Mouse (Mus musculus): Measurements from ENCODE around the gene Rasl11a. TPM values are rescaled to one million over a fixed set of nuclear protein-coding genes. Genes with fewer than 3 reads are reported as not detected.
"Not testable (repeated sequence)": the region's sequence is repeated elsewhere in the genome, so short reads cannot be mapped to it uniquely, and the experiment has no call there.

The Rasl11a gene
- polyA plus RNA-seq, 1 experiment: not detected

DNA sequence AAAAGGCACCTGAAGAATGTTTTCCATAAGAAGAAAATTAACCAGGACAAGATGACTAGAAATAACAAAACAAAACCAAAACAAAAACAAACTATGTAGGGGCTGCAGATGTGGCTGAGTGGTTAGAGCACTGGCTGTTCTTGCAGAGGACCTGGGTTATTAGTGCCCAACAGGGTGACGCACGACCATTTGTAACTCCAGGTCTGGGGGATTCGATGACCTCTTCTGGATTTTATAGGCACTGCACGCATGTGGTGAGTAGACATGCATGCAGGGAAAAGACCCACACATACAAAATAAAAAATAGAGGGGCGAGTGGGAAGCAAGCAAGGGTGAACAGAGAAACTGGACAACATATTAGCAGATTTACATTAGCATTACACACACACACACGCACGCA, 38.2 kb downstream of the Rasl11a start:
- TF ChIP-seq POLR2A (IDR thresholded peaks at IDR 0.05; ENCODE audit: borderline replicate concordance, low read depth, low read length): no peak
- no peaks in the 10 kb centered on the region for H3K4me1 ChIP-seq (ENCODE audit: control insufficient read depth, insufficient read depth, low read length)
- no peak overlapping the region for H3K4me3 ChIP-seq (ENCODE audit: insufficient read depth, low read length)
- no peak overlapping the region for H3K27ac ChIP-seq (ENCODE audit: insufficient read depth, low read depth, low read length)

DNA sequence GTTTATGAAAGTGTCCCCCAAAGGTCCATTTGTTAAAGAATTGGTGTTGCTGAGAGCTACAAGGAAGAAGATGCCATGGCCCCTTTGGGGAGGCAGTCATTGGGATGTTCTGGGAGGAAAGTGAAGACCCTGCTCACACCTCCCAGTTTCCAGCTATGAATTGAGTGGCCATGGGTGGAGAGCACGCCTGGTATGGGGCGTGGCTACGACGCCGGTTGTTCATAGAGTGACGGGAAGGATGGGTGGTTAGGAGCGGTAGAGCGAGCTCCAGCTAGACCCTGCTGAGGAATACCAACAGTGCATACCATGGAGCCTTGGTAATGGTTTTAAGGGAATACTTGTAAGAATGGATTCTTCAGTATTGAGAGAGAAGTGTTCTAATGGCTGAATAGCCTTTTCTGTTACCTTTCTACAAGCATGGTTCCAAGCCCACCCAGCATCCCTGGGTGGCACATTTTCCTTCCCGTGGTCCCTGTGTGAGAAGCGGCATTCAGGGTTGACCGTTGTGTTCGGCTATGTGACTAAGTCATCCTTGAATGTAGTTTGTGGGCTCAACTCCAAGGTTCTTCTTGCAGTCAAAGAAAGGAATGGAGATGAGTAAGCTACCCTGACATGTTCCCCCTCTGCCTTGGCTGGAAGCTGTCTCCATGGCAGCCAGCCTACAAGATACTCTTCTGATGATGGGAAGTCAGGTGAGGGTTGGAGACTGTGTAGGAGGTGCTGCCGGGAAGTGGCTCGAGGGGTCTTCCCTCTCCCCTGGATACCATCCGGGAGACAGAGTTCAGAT, 38.8 kb downstream of the Rasl11a start:
- no peaks in the 10 kb centered on the region for H3K4me1 ChIP-seq (ENCODE audit: control insufficient read depth, insufficient read depth, low read length)
- TF ChIP-seq CTCF (IDR thresholded peaks at IDR 0.05; ENCODE audit: low read depth, low read length) (no peak), POLR2A (IDR thresholded peaks at IDR 0.05; ENCODE audit: borderline replicate concordance, low read depth, low read length) (no peak)
- H3K4me3 ChIP-seq (ENCODE audit: insufficient read depth, low read length): no peak overlapping the region
- H3K27ac ChIP-seq (ENCODE audit: insufficient read depth, low read depth, low read length): no peak overlapping the region

DNA sequence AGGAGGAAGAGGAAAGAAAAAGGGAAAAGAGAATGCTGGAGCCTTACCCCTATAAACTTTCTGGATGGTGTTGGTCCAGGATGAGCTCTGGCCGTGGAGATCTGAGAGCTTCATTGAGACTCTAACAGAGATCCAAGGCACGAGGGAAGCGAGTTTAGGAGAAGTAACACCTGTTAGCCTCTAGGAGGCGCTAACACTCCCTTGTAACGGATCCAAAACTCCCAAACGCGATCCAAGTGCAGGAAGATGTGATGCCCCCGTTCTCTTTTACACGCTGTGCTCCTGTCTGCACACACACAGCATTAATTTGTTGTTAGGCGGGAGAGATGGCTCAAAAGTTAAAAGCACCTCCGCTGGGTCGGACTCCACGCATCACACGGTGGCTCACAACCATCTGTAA, 46.3 kb downstream of the Rasl11a start:
- Histone ChIP-seq H3K4me3 (ENCODE audit: insufficient read depth, low read length) (no peak overlapping the region), H3K4me1 (ENCODE audit: control insufficient read depth, insufficient read depth, low read length) (no peaks in the 10 kb centered on the region), H3K27ac (ENCODE audit: insufficient read depth, low read depth, low read length) (no peak overlapping the region)
- TF ChIP-seq POLR2A (IDR thresholded peaks at IDR 0.05; ENCODE audit: borderline replicate concordance, low read depth, low read length): no peak
- TF ChIP-seq CTCF (IDR thresholded peaks at IDR 0.05; ENCODE audit: low read depth, low read length): peak; percentile 85

DNA sequence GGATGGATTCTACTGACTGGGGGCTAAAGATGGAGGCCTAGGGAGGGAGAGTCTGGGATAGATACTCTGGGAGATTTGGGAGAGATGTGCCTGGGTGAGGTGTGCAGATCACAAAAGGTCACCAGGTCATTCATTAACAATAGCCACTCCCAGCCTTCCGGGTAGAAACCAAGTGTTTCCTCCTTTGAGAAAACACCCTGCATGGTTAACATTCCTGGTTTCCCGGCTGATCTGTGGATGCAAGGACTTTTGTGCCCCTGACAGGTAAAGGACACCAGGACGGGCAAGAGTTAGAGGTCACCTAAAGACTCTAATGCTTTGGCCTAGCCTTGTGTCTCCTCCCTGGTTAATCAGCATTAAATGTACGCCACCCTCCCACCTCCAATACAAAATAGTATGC, 48.0 kb downstream of the Rasl11a start:
- H3K4me3 ChIP-seq (ENCODE audit: insufficient read depth, low read length): no peak overlapping the region
- H3K27ac ChIP-seq (ENCODE audit: insufficient read depth, low read depth, low read length): no peak overlapping the region
- TF ChIP-seq POLR2A (IDR thresholded peaks at IDR 0.05; ENCODE audit: borderline replicate concordance, low read depth, low read length): no peak
- TF ChIP-seq CTCF (IDR thresholded peaks at IDR 0.05; ENCODE audit: low read depth, low read length): no peak

DNA sequence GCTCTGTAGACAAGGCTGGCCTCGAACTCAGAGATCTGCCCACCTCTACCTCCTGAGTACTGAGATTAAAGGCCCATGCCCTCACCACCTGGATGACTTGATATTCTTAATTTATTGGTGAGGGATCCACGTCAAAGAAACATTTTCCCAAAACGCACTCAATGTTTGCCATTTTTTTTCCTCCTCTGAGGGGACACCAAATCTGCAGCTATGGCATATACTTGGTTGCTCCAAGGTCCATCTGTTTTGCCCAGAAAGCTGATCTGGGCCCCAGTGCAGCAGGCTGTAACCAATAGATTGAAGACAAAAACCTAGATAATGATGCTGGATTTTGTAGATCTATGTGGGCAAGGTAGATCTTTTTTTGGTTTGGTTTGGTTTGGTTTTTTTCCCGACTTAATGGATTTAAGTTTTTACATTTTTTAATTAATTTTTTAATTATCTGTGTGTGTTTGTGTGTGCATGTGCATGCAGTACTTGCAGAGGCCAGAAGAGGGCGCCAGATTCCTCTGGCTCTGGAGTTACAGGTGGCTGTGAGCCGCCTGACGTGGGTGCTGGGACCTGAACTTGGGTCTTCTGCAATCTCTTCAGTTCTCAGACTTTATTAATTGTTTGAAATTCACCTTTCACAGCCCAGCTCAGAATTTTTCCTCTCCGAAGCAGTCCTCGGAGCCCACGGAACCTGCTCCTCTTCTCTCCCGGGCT, 48.8 kb downstream of the Rasl11a start:
- TF ChIP-seq POLR2A (IDR thresholded peaks at IDR 0.05; ENCODE audit: borderline replicate concordance, low read depth, low read length) (no peak), CTCF (IDR thresholded peaks at IDR 0.05; ENCODE audit: low read depth, low read length) (peak; percentile 67)
- H3K4me3 ChIP-seq (ENCODE audit: insufficient read depth, low read length): no peak overlapping the region

More for the DNA sequence above, 48.0 kb downstream of the Rasl11a start:
- peaks cover 8% of the 10 kb centered on the region; the same call in 1 of the 2 replicates for H3K4me1 ChIP-seq (ENCODE audit: control insufficient read depth, insufficient read depth, low read length)

DNA sequence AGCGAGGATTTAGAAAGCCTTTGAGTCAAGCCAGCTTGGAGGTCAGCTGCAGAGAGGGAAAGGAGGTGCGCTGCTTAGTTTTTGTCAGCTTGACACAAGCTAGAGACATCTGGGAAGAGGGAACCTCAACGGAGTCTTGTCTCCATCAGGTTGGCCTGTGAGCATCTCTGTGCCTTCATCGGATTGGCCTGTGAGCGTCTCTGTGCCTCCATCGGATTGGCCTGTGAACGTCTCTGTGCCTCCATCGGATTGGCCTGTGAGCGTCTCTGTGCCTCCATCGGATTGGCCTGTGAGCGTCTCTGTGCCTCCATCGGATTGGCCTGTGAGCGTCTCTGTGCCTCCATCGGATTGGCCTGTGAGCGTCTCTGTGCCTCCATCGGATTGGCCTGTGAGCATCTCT, 50.8 kb downstream of the Rasl11a start:
- not testable (repeated sequence) for H3K4me3 ChIP-seq (ENCODE audit: insufficient read depth, low read length); H3K27ac ChIP-seq (ENCODE audit: insufficient read depth, low read depth, low read length); H3K4me1 ChIP-seq (ENCODE audit: control insufficient read depth, insufficient read depth, low read length)

More for the DNA sequence above, 48.8 kb downstream of the Rasl11a start:
- Histone ChIP-seq H3K4me1 (ENCODE audit: control insufficient read depth, insufficient read depth, low read length) (peaks cover 8% of the 10 kb centered on the region; the same call in 1 of the 2 replicates), H3K27ac (ENCODE audit: insufficient read depth, low read depth, low read length) (no peak overlapping the region)

DNA sequence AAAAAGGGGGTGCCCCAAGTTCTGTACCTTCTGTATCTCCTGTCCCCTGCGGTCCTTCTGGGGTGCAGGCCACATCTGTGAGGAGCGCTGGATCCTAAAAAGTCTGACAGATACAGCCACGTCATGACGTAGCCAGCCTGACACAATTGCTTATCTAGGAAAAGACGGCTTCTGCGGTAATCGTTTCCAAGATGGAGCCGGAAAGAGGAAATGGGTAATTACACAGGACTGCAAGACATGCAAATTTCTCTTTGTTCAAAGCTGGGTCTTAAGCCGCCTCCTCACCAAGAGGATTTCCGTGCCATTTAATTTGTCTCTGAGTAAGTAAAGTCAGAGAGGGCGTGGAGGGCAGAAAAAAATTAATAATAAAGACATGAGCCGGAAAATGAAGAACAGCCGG, 52.1 kb downstream of the Rasl11a start:
- TF ChIP-seq POLR2A (IDR thresholded peaks at IDR 0.05; ENCODE audit: borderline replicate concordance, low read depth, low read length) (no peak), CTCF (IDR thresholded peaks at IDR 0.05; ENCODE audit: low read depth, low read length) (no peak)
- Histone ChIP-seq H3K4me1 (ENCODE audit: control insufficient read depth, insufficient read depth, low read length) (peaks cover 8% of the 10 kb centered on the region; the same call in 1 of the 2 replicates), H3K27ac (ENCODE audit: insufficient read depth, low read depth, low read length) (no peak overlapping the region), H3K4me3 (ENCODE audit: insufficient read depth, low read length) (no peak overlapping the region)

Other genes with a start within 250 kb of the Rasl11a start
- 33.6 and 36.2 TPM in 2 replicates for gene Usp12, start 50.1 kb upstream of the Rasl11a start, polyA plus RNA-seq (2012; ENCODE audit: insufficient read depth, insufficient read length, missing spikeins)
- 45.4 and 142 TPM in 2 replicates for gene Rpl21, start 12.2 kb upstream of the Rasl11a start, polyA plus RNA-seq (2012; ENCODE audit: insufficient read depth, insufficient read length, missing spikeins)
- 37.0 and 40.8 TPM in 2 replicates for gene Gtf3a, start 103.6 kb downstream of the Rasl11a start, polyA plus RNA-seq (2012; ENCODE audit: insufficient read depth, insufficient read length, missing spikeins)
- 15.5 and 19.6 TPM in 2 replicates for gene Mtif3, start 118.7 kb downstream of the Rasl11a start, polyA plus RNA-seq (2012; ENCODE audit: insufficient read depth, insufficient read length, missing spikeins)
- 4.0 and 7.4 TPM in 2 replicates for gene Lnx2, start 231.5 kb downstream of the Rasl11a start, polyA plus RNA-seq (2012; ENCODE audit: insufficient read depth, insufficient read length, missing spikeins)
- gene Polr1d, start 232.0 kb downstream of the Rasl11a start, polyA plus RNA-seq (2012; ENCODE audit: insufficient read depth, insufficient read length, missing spikeins): 120 and 135 TPM in 2 replicates

All from bone marrow macrophage, adult 2 months (primary cell).